Mouse (Mus musculus) lung, embryonic 16.5 days (tissue): ENCODE measurements around the gene Ctdsp1. TPM values are rescaled to one million over a fixed set of nuclear protein-coding genes. Genes with fewer than 3 reads are reported as not detected.

ENCODE experiments used
- ATAC-seq: fragments of 200-750 bp; cut with Nextera tagmentation; 2 replicates; pipeline ENCODE4 v1.8.0; 2017; ENCODE audit warnings: low read depth, mild to moderate bottlenecking, moderate library complexity
- H3K27ac ChIP-seq: fragments of 300-500 bp; sonication (generic); 2 replicates; pipeline ENCODE4 v1.5.1; 2014; ENCODE audit warnings: mild to moderate bottlenecking, control low read depth, low read length
- H3K27me3 ChIP-seq: fragments of 300-500 bp; sonication (generic); 2 replicates; pipeline ENCODE4 v1.6.1; 2014; ENCODE audit warnings: low read depth, low read length, mixed read lengths; ENCODE audit not compliant: control insufficient read depth, insufficient read depth
- H3K36me3 ChIP-seq: fragments of 300-500 bp; sonication (generic); 2 replicates; pipeline ENCODE4 v1.6.1; 2014; ENCODE audit warnings: low read length; ENCODE audit not compliant: control insufficient read depth, insufficient read depth
- H3K4me1 ChIP-seq: fragments of 300-500 bp; sonication (generic); replicated peaks from 2 replicates; pipeline ENCODE4 v1.6.1; 2014; ENCODE audit warnings: low read length, mixed read lengths; ENCODE audit not compliant: control insufficient read depth, insufficient read depth
- H3K4me2 ChIP-seq: fragments of 300-500 bp; sonication (generic); 2 replicates; pipeline ENCODE4 v1.6.1; 2014; ENCODE audit warnings: low read depth, low read length, control low read depth
- H3K4me3 ChIP-seq: fragments of 300-500 bp; sonication (generic); 2 replicates; pipeline ENCODE4 v1.5.1; 2014; ENCODE audit warnings: mild to moderate bottlenecking, low read length, control low read depth
- H3K9ac ChIP-seq: fragments of 300-500 bp; sonication (generic); 2 replicates; pipeline ENCODE4 v1.6.1; 2014; ENCODE audit warnings: low read length, control low read depth
- H3K9me3 ChIP-seq: fragments of 300-500 bp; sonication (generic); 2 replicates; pipeline ENCODE4 v1.6.1; 2016; ENCODE audit warnings: low read length; ENCODE audit not compliant: control insufficient read depth
- WGBS: fragments of 180-500 bp; shearing (Covaris S2); extraction: QIAGEN DNeasy Blood & Tissue Kit; methylation state at CpG from one replicate; pipeline ENCODE4 v1.1.7; 2014; 5-methylcytosine and 5-hydroxymethylcytosine counted together
- polyA plus RNA-seq: library from polyadenylated mRNA; unstranded; fragments of >200 nt; fragmentation: Nextera tagmentation; extraction: Ambion mirVana; gene quantifications from 2 replicates; pipeline ENCODE4 v1.2.1, GENCODE M21; 2015

The Ctdsp1 gene
- polyA plus RNA-seq, 1 experiment from 2014 or later = 90.8 TPM

GRCm38 (mm10) chr1:74386363-74386713 lies 5.0 kb upstream of the Ctdsp1 start:
- Histone ChIP-seq H3K4me2 (peak overlapping the region; percentile 58), H3K27ac (peak overlapping the region; percentile 97), H3K9ac (peak overlapping the region; percentile 79), H3K4me1 (peaks cover 27% of the 10 kb centered on the region), H3K27me3 (no peaks in the 10 kb centered on the region), H3K4me3 (peak overlapping the region; percentile 52), H3K9me3 (no peaks in the 10 kb centered on the region), H3K36me3 (no peaks in the 10 kb centered on the region)
- 36% methylated on average over 7 of the region's 10 CpGs for WGBS
- ATAC-seq = no peak

- no peaks in the 10 kb centered on the region for H3K9me3 ChIP-seq
- WGBS = under 1% methylated on average over 26 of the region's 26 CpGs
- ATAC-seq = peak; percentile 84
- H3K9ac ChIP-seq = peak overlapping the region; percentile 79
- no peaks in the 10 kb centered on the region for H3K27me3 ChIP-seq
- peak overlapping the region; percentile 97 for H3K27ac ChIP-seq
- H3K4me2 ChIP-seq = peak overlapping the region; percentile 58
- peaks cover 27% of the 10 kb centered on the region for H3K4me1 ChIP-seq
- H3K36me3 ChIP-seq = no peaks in the 10 kb centered on the region
- peak overlapping the region; percentile 52 for H3K4me3 ChIP-seq
These were observed 4.5 kb upstream of the Ctdsp1 start for GRCm38 (mm10) chr1:74386714-74387385.

- Histone ChIP-seq H3K9me3 (no peaks in the 10 kb centered on the region), H3K36me3 (no peaks in the 10 kb centered on the region), H3K4me3 (peak overlapping the region; percentile 52), H3K27me3 (no peaks in the 10 kb centered on the region), H3K27ac (peak overlapping the region; percentile 97), H3K4me2 (peak overlapping the region; percentile 58), H3K4me1 (peaks cover 27% of the 10 kb centered on the region), H3K9ac (peak overlapping the region; percentile 79)
- no peak for ATAC-seq
- WGBS = 48% methylated on average over 15 of the region's 15 CpGs
These were observed 3.8 kb upstream of the Ctdsp1 start for GRCm38 (mm10) chr1:74387386-74387988.

- Histone ChIP-seq H3K27ac (no peak overlapping the region; the same call in 1 of the 2 replicates), H3K9me3 (no peaks in the 10 kb centered on the region), H3K27me3 (no peaks in the 10 kb centered on the region), H3K9ac (peak overlapping the region; percentile 44; the same call in 1 of the 2 replicates), H3K4me2 (no peak overlapping the region), H3K4me3 (no peak overlapping the region), H3K4me1 (peaks cover 34% of the 10 kb centered on the region), H3K36me3 (no peaks in the 10 kb centered on the region)
- WGBS = 80% methylated on average over 7 of the region's 7 CpGs
- no peak for ATAC-seq
These were observed 2.9 kb upstream of the Ctdsp1 start for GRCm38 (mm10) chr1:74388398-74388920.

GRCm38 (mm10) chr1:74389831-74390286 lies 1.4 kb upstream of the Ctdsp1 start:
- Histone ChIP-seq H3K4me1 (peaks cover 36% of the 10 kb centered on the region), H3K9me3 (no peaks in the 10 kb centered on the region), H3K36me3 (peaks cover 9% of the 10 kb centered on the region), H3K27ac (peak overlapping the region; percentile 100), H3K4me2 (peak overlapping the region; percentile 65), H3K27me3 (no peaks in the 10 kb centered on the region), H3K4me3 (peak overlapping the region; percentile 74), H3K9ac (peak overlapping the region; percentile 98)
- WGBS = 3% methylated on average over 29 of the region's 29 CpGs
- no peak for ATAC-seq

GRCm38 (mm10) chr1:74390287-74390906 lies 912 bp upstream of the Ctdsp1 start:
- peak overlapping the region; percentile 65 for H3K4me2 ChIP-seq
- H3K27me3 ChIP-seq = no peaks in the 10 kb centered on the region
- peak overlapping the region; percentile 74 for H3K4me3 ChIP-seq
- H3K9me3 ChIP-seq = no peaks in the 10 kb centered on the region
- no peak for ATAC-seq
- H3K9ac ChIP-seq = peak overlapping the region; percentile 98
- H3K36me3 ChIP-seq = peaks cover 14% of the 10 kb centered on the region
- H3K4me1 ChIP-seq = peaks cover 36% of the 10 kb centered on the region
- peak overlapping the region; percentile 100 for H3K27ac ChIP-seq
- WGBS = 4% methylated on average over 21 of the region's 21 CpGs

GRCm38 (mm10) chr1:74391844-74392441 lies 634 bp downstream of the Ctdsp1 start:
- H3K4me2 ChIP-seq = peak overlapping the region; percentile 77
- H3K4me3 ChIP-seq = peak overlapping the region; percentile 74
- ATAC-seq = peak; percentile 48
- peaks cover 36% of the 10 kb centered on the region for H3K4me1 ChIP-seq
- peak overlapping the region; percentile 98 for H3K9ac ChIP-seq
- peaks cover 14% of the 10 kb centered on the region for H3K36me3 ChIP-seq
- under 1% methylated on average over 29 of the region's 63 CpGs for WGBS
- no peaks in the 10 kb centered on the region for H3K27me3 ChIP-seq
- H3K9me3 ChIP-seq = no peaks in the 10 kb centered on the region
- peak overlapping the region; percentile 100 for H3K27ac ChIP-seq

GRCm38 (mm10) chr1:74392446-74392994 lies 1.2 kb downstream of the Ctdsp1 start:
- Histone ChIP-seq H3K9ac (peak overlapping the region; percentile 98), H3K27ac (peak overlapping the region; percentile 100), H3K4me3 (peak overlapping the region; percentile 74), H3K4me1 (peaks cover 34% of the 10 kb centered on the region), H3K4me2 (peak overlapping the region; percentile 77), H3K27me3 (no peaks in the 10 kb centered on the region), H3K9me3 (no peaks in the 10 kb centered on the region), H3K36me3 (peaks cover 14% of the 10 kb centered on the region)
- 0% methylated on average over 16 of the region's 16 CpGs for WGBS
- peak; percentile 3 for ATAC-seq
